In genomic region chr1:187974396-187974795, GRCm38 (mm10) we compare ENCODE assay signal across 8 mouse cellular contexts.
A peak's percentile ranks its signal among the peaks of the same experiment; 100 is the strongest.
DNase-seq lines count a peak whose midpoint lies in the region; ATAC-seq lines count a peak whose summit lies in the region.

No protein-coding gene starts in this region.

- peak; percentile 32 for DNase-seq in ZHBTc4 (ENCODE audit: low read depth, low spot score)
- DNase-seq in cerebellum, postnatal 25 days: peak; percentile 55 to 74
- DNase-seq in frontal cortex, postnatal 36 days (ENCODE audit: low spot score in 2 of 2): peak; percentile 55 to 66
- peak; percentile 67 for DNase-seq in intestine, embryonic 14.5 days (ENCODE audit: low spot score)
- DNase-seq in left cerebral cortex, adult 8-10 months (ENCODE audit: low spot score in 2 of 2): peak; percentile 18 to 24
- DNase-seq in testis, postnatal 10 days (ENCODE audit: low spot score): peak; percentile 54

- no peak overlapping the region for H3K4me3 ChIP-seq in intestine, embryonic 14.5 days (ENCODE audit: low read depth, low read length)
- no peak overlapping the region for H3K4me3 ChIP-seq in midbrain, embryonic 15.5 days

- no peak overlapping the region for H3K27ac ChIP-seq in intestine, embryonic 14.5 days (ENCODE audit: low read depth)
- H3K27ac ChIP-seq in midbrain, embryonic 15.5 days: no peak overlapping the region

- H3K4me2 ChIP-seq in intestine, embryonic 14.5 days (ENCODE audit: low read length): no peak overlapping the region
- no peak overlapping the region for H3K4me2 ChIP-seq in midbrain, embryonic 15.5 days

- no peaks in the 10 kb centered on the region for H3K9me3 ChIP-seq in intestine, embryonic 14.5 days (ENCODE audit: control insufficient read depth, low read length)
- no peaks in the 10 kb centered on the region for H3K9me3 ChIP-seq in midbrain, embryonic 15.5 days

- no peak overlapping the region for H3K9ac ChIP-seq in intestine, embryonic 14.5 days (ENCODE audit: low read length)
- H3K9ac ChIP-seq in midbrain, embryonic 15.5 days: no peak overlapping the region

- ATAC-seq in intestine, embryonic 14.5 days (replicated peaks; ENCODE audit: low FRiP score, low TSS enrichment, low read depth): 0 out of 2 replicates have a peak, but pooled peaks have one; percentile 36
- peak; percentile 81; the same call in 1 of the 2 replicates for ATAC-seq in midbrain, embryonic 15.5 days (replicated peaks)
- ATAC-seq in erythroblast, adult 5-6 weeks (replicated peaks; ENCODE audit: low FRiP score, poor library complexity, severe bottlenecking): no peak

- H3K4me1 ChIP-seq in intestine, embryonic 14.5 days (replicated peaks; ENCODE audit: control insufficient read depth, insufficient read depth, low read length): peaks cover under 1% of the 10 kb centered on the region
- H3K4me1 ChIP-seq in midbrain, embryonic 15.5 days: 0 out of 2 replicates have a peak, but pooled peaks cover 2% of the 10 kb centered on the region

- WGBS in intestine, embryonic 14.5 days: 10% methylated on average over 9 of the region's 9 CpGs
- WGBS in midbrain, embryonic 15.5 days: 10% methylated on average over 9 of the region's 9 CpGs

- H3K27me3 ChIP-seq in intestine, embryonic 14.5 days (replicated peaks; ENCODE audit: control insufficient read depth, insufficient read depth, low read length): no peaks in the 10 kb centered on the region
- H3K27me3 ChIP-seq in midbrain, embryonic 15.5 days (replicated peaks): no peaks in the 10 kb centered on the region

- no peaks in the 10 kb centered on the region for H3K36me3 ChIP-seq in intestine, embryonic 14.5 days (ENCODE audit: control insufficient read depth, insufficient read depth, low read length)
- H3K36me3 ChIP-seq in midbrain, embryonic 15.5 days (replicated peaks): no peaks in the 10 kb centered on the region
